Mouse (Mus musculus) left cerebral cortex, postnatal 14 days (tissue): ENCODE data around the gene Specc1l. TPM values are rescaled to one million over a fixed set of nuclear protein-coding genes. Genes with fewer than 3 reads are reported as not detected.

Experiments
- DNase-seq, 2 experiments: peaks; one replicate each; pipeline ENCODE4 v3.0.0; 2021 to 2022; ENCODE audit warnings: low spot score in 2 of 2, mixed read lengths in 1 of 2
- intact Hi-C: fragments of 180-260 bp; cut with DNase I; formaldehyde crosslinking; loops from one replicate; pipeline ENCODE4 v1.15.1; 2025
- total RNA-seq, 2 experiments: library from RNA; stranded (reverse); gene quantifications; 2 replicates each; pipeline ENCODE4 v1.2.3; 2021

Specc1l gene
- total RNA-seq, 2 experiments from 2014 or later = 38.8 to 40.2 TPM

- intact Hi-C loops = no loop called here
- peak; percentile 70 to 88 for DNase-seq
Measured at GRCm38 (mm10) chr10:75303324-75304048, 91.6 kb downstream of the Specc1l start.

DNA sequence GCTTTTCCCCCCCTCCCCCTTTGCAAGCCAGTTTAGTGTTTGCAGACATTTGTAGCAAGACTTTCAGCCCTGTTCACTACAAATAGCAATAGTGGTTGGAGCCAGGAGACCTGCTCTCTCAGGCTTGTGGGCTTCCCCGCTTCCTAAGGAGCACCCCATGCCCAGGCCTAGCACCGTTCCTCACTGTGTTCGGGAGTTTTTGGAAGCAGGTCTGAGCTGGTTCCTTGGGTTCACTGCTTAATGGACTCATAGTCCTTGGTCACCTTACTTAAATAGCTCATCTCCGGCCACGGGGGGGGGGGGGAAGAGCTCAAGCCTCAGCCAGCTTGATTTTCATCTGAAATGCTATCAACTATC, 92.2 kb downstream of the Specc1l start:
- intact Hi-C loops = no loop called here
- DNase-seq = no peak

- DNase-seq = peak in 1 of 2 experiments; percentile 22
Measured at GRCm38 (mm10) chr10:75304413-75304812, 92.5 kb downstream of the Specc1l start.

DNA sequence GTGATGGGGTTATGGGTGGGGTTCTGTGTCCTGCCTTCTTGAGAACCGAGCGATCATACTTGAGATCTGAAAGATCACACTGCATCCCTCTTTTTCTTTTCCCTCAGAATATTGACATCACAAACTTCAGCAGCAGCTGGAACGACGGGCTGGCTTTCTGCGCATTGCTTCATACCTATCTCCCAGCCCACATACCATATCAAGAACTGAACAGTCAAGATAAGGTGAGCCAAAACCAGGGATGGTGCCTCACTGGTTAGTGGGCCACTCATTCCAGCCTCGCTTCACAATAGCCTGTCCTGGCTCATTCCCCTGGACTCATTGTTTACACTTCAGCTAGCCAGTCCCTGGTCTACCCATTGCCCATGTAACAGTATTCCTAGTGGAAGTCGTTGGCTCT, 95.3 kb downstream of the Specc1l start:
- DNase-seq = no peak
- intact Hi-C loops = no loop called here

More at GRCm38 (mm10) chr10:75304413-75304812, 92.5 kb downstream of the Specc1l start:
- intact Hi-C loops = no loop called here

- intact Hi-C loops = no loop called here
- no peak for DNase-seq
Measured at GRCm38 (mm10) chr10:75312361-75312760, 100.5 kb downstream of the Specc1l start.

GRCm38 (mm10) chr10:75314190-75314980, 102.5 kb downstream of the Specc1l start:
- DNase-seq = no peak
- intact Hi-C loops = no loop called here

GRCm38 (mm10) chr10:75315756-75316155, 103.9 kb downstream of the Specc1l start:
- no peak for DNase-seq
- intact Hi-C loops = loop anchor here (2.0 kb wide), 1 partner anchor 121 kb away; no protein-coding TSS in a partner anchor

GRCm38 (mm10) chr10:75316472-75316871, 104.6 kb downstream of the Specc1l start:
- intact Hi-C loops = loop anchor here (2.0 kb wide), 1 partner anchor 120 kb away; no protein-coding TSS in a partner anchor
- no peak for DNase-seq

DNA sequence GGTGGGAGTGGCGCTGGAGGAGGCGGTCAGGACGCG, 104.8 kb downstream of the Specc1l start, which contains the start of gene Adora2a:
Gene Adora2a, plus strand, starts transcription at position 6 of the 36 bp plus-strand sequence.
- no peak for DNase-seq
- intact Hi-C loops = loop anchor here (2.0 kb wide), 1 partner anchor 120 kb away; no protein-coding TSS in a partner anchor

- intact Hi-C loops = loop anchor here (2.0 kb wide), 1 partner anchor 120 kb away; no protein-coding TSS in a partner anchor
- DNase-seq = peak in 1 of 2 experiments; percentile 49
Measured at GRCm38 (mm10) chr10:75316908-75317761, 105.3 kb downstream of the Specc1l start.

- DNase-seq = no peak
Measured at GRCm38 (mm10) chr10:75318206-75318605, 106.3 kb downstream of the Specc1l start.

DNA sequence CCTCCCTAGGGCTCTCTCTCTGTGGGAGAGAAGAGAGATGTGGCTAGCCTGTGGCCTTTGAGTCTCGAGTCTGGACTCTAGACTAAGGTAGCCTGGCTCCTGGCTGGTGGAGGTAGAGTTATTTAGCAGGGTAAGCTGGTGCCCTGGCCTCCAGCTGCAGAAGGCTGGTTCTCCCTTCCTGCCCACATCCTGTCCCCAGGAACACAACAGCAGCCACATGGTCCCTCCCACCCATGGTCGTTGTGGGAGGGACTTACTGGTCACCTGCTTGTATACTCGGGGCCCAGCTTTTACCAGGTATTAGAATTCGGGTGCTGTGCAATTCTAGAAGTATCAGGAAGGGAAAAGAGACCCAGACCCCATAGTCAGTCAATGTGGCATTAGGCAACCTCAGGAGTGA, 108.4 kb downstream of the Specc1l start:
- intact Hi-C loops = no loop called here
- no peak for DNase-seq

More at GRCm38 (mm10) chr10:75318206-75318605, 106.3 kb downstream of the Specc1l start:
- intact Hi-C loops = no loop called here

DNA sequence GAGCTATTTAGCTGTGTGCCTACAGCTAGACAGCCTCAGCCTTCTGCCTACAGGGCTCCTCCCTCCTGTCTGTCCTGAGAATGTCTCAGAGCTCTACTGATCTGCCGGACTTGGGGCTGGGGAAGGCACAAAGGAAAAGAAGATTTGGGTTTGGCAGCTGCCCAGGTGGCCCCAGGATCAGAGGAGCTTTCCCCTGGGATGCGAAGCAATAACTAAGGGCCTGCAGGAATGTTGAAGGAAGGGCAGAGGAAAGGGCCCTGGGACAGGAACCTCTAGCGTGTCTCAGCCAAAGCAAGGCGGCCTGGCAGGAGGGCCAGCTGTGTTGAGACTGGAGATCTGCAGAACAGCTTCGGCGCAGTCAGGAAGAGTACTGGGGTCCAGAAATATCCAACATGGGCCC, 111.1 kb downstream of the Specc1l start:
- intact Hi-C loops = no loop called here
- no peak for DNase-seq

GRCm38 (mm10) chr10:75323986-75324385, 112.1 kb downstream of the Specc1l start:
- no peak for DNase-seq
- intact Hi-C loops = no loop called here

GRCm38 (mm10) chr10:75324391-75324790, 112.5 kb downstream of the Specc1l start:
- intact Hi-C loops = no loop called here
- DNase-seq = no peak

DNA sequence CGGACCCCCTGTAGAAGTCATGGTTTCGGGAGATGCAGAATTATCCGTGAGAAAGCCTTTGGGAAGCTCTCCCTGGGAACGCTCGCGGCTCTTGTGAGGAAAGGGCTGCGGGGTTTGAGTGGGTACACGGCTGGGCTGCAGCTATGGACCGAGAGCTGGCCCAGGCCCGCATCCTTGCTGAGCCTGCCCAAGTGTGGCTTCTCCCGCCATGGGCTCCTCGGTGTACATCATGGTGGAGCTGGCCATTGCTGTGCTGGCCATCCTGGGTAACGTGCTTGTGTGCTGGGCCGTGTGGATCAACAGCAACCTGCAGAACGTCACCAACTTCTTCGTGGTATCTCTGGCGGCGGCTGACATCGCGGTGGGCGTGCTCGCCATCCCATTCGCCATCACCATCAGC, 113.9 kb downstream of the Specc1l start:
- no peak for DNase-seq
- intact Hi-C loops = no loop called here

- no peak for DNase-seq
- intact Hi-C loops = no loop called here
Measured at GRCm38 (mm10) chr10:75326553-75326952, 114.7 kb downstream of the Specc1l start.

- intact Hi-C loops = no loop called here
- no peak for DNase-seq
Measured at GRCm38 (mm10) chr10:75327081-75327480, 115.2 kb downstream of the Specc1l start.

GRCm38 (mm10) chr10:75328201-75328704, 116.4 kb downstream of the Specc1l start:
- no peak for DNase-seq
- intact Hi-C loops = no loop called here

DNA sequence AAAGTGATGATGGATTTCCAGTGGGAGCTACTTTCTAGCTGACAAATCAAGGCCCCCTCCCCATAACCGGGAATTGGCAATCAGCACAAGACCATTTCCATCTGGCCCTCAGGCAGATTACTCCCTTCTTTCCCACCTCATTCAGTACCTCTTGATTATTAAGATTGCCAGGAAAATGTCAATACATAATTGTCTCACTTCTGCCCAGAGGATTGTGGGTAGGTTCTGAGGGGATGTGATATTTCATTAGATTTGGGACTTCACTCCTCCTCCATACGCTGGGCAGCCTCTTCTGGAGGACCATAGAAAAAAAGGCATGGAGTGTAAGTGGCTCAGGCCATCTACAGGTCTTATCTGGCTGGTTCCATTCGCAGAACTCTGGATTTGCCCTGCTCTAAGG, 120.4 kb downstream of the Specc1l start:
- no peak for DNase-seq
- intact Hi-C loops = no loop called here
